Mouse (Mus musculus): ENCODE measurements around the gene Rabep2. TPM values are rescaled to one million over a fixed set of nuclear protein-coding genes. Genes with fewer than 3 reads are reported as not detected.
"Not testable (repeated sequence)": the region's sequence is repeated elsewhere in the genome, so short reads cannot be mapped to it uniquely, and the experiment has no call there.

Gene Rabep2
- total RNA-seq, 2 experiments from 2014 or later = 52.1 to 63.2 TPM

DNA sequence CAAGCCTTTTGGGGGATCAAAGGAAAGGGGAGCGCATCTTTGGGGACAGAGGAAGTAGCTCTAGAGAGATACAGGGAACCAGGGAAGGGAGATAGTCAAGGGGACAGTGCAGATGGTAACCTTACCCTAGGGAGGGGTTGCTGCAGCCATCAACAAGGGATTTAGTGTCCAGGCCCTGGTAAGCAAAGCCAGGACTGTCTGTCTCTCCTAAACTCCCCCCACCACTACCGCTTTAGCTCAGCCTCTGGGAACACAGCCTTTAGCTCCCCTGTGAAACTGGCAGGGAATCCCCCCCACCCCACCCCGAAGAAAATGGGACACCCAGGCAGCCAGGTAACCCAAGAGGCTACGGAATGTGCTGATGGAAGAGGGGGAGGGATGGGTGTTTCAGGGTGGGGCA, 35.0 kb downstream of the Rabep2 start:
- DNase-seq (ENCODE audit: low spot score in 2 of 2) = no peak

DNA sequence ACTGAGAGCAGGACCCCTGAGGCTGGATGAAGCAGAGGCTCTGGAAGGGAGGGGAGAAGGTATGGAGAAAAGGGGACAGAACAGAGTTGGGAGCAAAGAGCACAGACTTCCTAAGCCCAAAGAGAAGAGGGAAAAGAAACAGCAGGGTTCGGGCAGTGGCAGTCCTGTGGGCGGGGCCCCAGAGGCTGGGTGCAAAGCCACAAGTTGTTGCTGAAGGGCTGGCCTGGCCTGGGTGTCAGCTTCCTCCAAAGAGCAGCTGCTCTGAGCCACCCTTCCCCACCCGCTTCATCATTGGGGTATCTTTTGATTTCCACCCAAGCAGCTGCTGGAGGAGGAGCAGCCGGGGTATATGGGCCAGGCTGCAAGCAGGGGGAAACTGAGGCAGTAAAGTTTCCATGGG, 35.6 kb downstream of the Rabep2 start:
- no peak for DNase-seq (ENCODE audit: low spot score in 2 of 2)

DNA sequence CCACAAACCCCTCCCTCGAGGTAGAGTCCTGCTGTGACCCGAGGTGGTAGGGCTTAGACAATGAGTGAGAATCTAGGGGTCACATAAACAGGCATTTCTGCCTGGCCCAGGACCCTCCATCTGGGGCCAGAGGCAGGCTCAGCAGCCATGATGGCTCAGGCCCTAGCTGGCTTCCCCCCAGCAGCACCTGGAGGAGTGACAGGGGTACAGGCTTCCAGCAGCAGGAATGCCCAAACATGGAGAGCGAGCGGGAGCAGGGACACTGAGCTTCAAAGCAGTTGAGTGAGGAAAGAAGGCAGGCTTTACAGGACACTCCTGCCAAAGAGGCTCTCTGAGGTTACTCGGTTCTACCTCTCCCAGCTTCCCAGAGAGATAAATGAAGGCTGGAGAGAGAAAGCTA, 36.3 kb downstream of the Rabep2 start:
- no peak for DNase-seq (ENCODE audit: low spot score in 2 of 2)

DNA sequence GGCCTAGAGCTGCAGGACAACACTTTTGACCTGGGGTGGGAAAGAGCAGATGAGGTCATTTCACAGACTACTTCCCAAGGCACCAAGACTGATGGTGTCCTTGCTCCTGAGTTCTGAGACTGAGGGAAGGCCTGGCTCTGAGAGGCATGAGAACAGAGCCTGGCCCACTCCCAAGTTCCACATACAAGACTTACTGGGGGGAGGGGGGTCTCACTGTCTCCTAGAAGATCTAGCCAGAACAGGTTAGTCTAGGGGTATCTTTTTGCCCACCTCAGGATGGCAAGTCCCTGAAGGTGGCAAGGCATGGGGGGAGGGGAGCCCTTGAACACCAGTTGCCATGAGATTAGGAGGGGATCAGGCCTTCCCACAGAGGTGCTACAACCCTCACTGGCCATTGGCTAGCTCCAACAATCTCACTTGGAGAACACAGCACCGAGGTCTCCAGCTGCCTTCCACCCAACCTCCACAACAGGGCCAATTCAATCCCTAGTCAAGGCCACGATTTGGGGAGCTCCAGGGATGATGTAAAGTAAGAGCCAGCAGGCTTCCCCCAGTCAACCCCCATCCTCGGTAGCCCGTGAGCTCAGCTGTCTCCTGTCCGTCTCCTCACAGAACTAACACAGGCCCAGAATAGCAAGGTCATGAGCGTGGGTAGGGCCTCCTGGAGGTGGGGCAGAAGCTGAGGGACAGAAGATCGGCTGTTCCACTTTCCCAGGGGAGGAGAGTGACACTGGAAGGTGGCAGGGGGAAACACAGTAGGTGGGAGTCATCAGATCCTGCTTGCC, 36.9 kb downstream of the Rabep2 start:
- no peak for DNase-seq (ENCODE audit: low spot score in 2 of 2)

DNA sequence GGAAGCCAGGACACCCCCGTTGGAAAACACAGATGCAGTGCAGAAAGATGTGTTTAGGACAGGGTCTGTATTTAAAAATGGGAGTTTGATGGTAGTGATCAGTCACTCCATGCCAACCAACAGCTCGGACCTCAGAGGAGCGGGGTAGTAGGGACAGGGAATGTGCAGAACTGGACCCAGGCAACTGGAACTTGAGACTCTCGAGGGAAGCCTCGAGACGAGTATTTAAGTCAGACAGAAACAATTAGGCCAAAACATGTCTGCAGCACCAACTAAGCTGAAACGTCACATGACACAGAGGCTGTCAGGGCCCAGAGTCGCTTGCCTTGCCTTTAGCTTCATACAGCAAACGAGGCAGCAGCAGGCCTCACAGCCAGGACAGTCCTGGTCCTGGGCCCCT, 37.6 kb downstream of the Rabep2 start:
- no peak for DNase-seq (ENCODE audit: low spot score in 2 of 2)

DNA sequence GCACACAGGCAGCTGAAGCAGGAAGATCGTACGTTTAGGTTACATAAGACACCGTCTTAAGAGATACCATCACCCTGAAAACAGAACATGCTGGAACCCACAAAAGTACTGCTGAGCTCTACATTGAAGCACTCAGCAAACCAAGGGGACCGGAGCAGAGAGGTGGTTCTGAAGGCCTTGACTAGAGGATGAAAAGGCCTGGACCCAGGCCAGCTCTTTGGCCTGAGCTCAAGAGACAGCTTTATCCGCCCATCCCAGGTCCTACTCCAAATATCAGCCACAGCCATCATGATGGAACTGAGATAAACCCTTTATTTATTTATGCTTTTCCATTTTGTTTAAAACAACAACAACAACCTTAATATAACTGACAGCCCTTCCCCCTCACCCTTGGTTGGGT, 38.1 kb downstream of the Rabep2 start:
- DNase-seq (ENCODE audit: low spot score in 2 of 2) = no peak

DNA sequence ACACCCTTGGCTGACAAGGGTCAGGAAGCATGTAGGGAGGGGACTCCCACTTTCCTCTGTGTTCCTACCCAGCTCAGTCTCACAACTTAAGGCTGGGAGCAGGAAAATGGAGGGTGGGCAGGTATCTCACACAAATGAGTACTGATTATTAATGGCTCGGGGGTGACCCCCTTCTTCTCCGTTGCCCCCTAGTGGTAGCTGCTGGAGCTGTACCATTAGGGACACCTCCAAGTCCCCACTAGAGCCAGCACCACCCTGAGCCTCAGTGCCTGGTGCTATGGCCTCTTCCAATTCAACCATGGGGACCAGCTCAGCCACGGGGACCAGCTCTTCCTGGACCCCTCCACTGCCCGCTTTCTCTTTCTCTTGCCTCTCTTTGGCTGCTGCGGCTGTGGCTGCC, 38.7 kb downstream of the Rabep2 start:
- DNase-seq (ENCODE audit: low spot score in 2 of 2) = no peak

DNA sequence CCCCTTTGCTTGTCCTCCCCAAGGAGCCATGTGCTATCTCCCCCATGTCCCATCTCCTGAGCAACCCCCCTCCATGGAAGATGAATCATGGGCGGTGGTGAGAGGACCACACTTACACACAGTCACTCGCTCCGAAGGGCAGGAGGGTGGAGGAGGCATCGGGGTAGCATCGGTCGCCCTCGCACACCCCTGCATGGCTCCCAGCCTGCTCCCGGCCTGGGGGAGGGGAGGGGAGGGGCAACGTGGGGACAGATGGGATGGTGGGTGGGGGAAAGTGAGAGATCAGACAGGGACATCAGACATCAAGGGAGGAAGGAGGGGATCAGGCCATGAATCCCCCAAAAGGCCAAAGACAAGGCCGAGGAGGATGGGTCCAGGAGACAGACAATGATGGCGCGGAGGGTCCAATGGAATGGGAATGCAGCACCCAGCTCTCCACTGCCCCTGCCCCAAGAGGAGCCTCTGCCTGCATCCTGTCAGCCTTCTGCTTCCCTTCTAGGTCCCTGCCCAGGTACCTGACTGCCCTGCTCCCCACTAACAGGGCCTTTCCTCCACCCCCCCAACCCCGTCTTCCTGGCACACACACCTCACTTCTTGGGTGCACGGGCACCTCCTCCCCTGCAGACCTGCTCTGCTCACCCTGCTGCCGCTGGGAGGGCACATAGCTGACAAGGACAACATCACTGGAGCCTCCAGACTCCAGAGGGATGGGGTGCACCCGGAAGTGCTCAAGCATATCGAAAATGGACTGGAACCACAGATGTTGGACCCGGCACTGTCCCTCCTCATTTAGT, 39.5 kb downstream of the Rabep2 start:
- no peak for DNase-seq (ENCODE audit: low spot score in 2 of 2)

DNA sequence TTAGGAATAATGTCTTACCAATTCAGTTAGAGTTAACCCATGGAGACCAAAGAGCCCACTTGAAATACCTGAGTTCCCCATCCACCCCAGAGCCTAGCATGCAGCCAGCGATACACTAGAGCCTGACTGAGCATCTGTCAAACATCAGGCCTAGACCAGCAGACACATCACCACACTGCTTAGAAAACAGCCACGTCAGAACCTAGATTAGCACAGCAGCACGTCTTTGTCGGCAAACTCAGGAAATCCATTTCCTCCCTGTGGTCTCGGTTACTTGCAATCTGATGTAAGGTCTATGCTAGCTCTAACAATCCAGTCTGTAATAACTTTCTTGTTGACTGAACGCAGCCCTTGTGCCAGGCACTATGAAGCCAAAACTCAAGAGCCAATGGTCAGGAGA, 41.5 kb downstream of the Rabep2 start:
- no peak for DNase-seq (ENCODE audit: low spot score in 2 of 2)

DNA sequence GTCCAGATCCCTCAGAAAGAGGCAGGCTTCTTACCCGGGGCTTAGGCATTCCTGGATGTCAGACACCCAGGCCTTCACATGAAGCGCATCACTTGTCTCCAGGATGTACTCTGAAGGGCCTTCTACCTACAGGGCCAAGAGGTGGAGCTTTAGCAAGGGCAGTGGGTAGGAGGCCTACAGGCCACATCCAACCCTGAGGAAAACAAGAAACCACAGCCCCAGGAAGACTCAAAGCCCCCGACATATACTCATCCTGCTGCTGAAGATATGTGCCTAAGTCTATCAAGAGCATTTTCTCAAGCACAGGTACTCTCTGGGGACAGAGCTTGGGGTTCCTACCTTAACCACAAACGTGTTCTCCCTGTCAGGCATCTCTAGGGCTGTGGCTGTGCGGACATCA, 42.8 kb downstream of the Rabep2 start:
- no peak for DNase-seq (ENCODE audit: low spot score in 2 of 2)

DNA sequence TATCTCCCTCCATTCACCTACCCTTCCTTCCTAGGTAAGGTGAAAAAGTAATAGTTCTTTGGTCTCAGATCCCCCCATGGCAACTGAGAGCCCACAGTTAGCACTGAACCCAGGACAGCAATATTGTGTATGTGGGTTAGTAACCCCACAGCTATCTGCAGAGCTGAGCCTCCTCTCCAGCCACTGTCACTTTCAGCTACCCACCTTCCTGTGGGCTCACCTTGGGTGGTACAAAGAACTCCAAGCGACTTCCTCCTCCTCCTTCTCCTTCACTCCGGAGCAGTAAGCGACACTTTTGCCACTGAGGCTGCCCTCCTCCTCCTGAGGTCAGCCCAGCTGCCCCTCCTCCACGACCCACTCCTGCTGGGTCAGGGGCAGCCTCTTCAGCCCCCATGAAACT, 43.3 kb downstream of the Rabep2 start:
- no peak for DNase-seq (ENCODE audit: low spot score in 2 of 2)

DNA sequence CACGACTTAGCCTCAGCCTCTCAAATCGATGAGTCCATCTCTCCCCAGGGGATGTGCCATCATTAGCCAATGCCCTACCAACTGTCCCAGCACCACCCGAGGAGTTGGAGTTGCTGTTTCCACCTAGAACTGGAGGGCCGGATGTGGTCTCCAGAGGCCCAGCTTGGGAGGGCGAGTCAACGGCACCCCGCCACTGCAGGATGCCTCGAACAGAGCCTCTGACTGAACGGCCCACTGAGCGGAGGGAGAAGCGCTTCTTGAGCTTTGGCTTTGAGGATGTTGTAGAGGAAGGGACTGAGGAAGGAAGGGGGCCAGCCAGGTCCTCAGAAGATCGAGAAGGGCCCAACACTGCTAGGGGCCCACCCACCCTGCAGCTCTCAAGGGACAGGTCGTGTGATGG, 43.7 kb downstream of the Rabep2 start:
- no peak for DNase-seq (ENCODE audit: low spot score in 2 of 2)

DNA sequence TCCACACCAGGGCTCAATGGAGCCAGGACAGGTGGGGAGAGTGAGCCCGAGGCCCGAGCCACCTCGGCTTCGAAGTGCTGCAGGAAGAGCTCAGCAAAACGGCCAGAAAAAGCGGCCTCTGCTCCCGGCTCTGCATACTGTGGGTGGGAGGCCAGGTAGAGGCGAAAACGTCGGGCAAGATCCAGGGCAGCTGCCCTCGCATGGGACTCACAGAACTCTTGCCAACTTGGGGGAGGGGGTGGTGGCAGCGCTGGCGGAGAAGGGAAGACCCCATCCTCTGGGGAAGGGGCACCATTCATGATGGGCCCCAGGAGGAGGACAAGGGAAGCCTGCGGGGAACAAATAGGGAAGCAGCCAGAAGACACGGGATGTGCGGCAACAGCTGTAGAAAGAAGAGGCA, 44.2 kb downstream of the Rabep2 start:
- DNase-seq (ENCODE audit: low spot score in 2 of 2) = no peak

DNA sequence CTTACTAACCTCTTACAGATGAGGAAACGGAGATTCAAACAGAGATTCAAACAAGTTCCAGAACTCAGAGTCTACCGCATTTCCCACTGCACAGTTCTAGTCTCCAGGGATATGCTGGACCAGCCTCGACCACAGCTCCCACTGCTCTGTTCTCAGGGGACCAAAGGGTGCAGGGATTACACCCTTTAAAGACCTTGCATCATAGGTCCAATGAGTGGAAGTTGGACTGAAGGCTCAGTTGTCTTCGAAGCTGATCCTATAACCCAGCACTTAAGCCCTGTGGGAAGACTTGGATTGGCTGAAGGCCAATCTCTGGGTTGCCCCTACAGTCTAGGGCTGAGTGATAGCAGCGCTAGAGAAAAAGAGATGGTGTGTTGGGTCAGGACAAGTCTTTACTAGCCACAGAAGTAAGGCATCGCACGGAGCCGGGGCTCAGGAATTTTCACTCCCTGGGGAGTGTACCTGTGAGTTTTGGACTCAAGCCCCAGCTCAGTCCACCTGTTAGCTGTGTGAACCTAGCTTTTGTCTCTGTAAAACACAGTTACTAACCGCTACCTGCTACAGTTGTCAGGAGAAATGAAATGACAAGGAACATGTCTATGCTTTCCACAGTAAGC, 45.0 kb downstream of the Rabep2 start:
- DNase-seq (ENCODE audit: low spot score in 2 of 2) = no peak

DNA sequence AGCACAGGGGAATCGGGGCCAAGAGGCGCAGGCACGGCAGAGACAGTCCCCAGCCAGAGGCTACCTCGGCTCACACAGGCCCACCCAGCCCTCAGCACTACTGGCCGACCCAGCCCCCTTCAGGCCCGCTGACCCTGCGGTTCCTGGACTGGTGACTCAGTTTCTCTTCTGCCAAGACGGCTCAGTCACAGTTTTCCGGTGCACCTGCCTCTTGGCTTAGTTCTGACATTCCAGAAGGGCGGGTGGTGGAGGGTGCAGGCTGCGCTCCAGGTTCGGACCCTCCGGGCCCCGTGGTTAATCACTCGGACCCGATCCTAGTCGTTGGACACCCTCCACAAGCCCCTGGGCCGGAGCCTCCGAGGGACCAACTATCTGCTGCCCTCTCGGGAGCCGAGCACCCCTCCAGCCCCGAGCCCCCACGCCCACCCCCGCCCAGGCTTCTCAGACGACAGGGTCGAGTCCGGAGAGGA, 46.0 kb downstream of the Rabep2 start:
- no peak for DNase-seq (ENCODE audit: low spot score in 2 of 2)

DNA sequence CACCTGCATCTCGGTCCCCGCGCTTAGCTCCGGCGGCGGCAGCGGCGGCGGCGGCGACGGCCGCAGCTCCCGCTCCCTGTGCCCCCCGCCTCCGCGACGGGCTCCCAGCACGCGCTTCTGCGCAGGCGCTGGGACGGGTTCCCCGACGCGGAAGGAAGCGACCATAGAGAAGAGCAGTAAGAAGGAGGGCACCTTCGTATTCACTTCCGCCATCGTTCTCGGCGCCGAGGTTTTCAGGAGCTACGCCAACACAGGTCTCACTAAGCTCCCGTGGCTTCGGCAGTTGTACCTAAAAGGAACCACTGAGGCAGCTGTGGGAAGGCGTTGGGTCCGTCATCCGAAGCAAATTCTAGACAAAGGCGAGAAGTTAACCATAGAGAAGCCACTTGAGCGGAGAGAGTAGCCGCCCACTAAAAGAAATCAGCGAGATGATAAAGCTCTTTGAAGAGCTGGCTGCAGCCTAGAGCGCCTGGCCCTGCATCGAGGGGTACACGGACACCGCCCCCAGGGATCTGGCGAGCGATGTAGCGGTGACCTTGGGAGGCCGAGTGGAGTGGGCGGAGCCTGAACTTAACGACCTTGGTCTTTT, 46.5 kb downstream of the Rabep2 start, which contains the start of gene Sh2b1:
Sh2b1 (minus strand) TSS at position 432 of the 589 bp plus-strand sequence.
- DNase-seq (ENCODE audit: low spot score in 2 of 2) = peak; percentile 62 to 78

DNA sequence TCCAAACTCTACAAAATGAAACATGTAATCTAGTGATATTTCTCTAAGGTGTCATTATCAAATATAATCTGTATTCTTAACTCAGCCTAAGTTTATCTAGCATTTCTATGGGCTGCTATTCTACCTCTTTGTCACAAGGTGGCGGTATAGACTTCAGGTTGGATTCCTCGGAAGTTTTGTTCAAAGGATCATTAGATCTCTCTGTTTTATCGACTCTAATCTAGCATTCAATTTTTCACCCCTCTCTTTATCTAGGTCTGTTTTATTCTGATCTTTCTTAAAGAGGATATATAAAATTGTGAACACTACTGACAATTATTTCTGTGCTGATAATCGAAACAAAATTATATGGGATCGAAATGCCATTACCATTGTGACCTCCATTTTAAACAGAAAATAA, 53.1 kb downstream of the Rabep2 start:
- no peak for DNase-seq (ENCODE audit: low spot score in 2 of 2)

DNA sequence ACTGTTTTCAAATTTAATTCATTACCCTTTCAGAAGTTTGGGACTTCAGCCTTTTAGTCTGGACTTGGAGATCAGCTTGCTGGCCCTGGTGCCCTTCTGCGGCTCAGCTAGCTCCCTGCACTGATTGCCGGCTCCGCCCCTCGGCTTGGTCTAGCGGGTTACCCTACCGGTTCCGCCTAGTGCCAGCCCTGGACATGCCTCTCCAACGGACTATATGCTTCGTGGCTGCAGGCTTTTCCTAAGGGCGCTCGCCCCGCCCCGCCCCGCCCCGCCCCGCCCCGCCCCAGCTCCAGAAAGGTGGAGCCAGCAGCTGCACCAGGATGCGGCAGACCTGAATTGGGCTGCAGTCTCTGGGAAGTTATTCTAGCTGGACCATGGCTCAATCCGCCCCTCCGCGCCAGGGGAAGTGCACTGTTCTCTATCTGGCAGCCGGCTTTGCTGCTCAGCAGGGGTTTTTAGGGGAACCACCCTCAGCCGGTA, 53.9 kb downstream of the Rabep2 start:
- DNase-seq (ENCODE audit: low spot score in 2 of 2) = peak; percentile 68 to 78

DNA sequence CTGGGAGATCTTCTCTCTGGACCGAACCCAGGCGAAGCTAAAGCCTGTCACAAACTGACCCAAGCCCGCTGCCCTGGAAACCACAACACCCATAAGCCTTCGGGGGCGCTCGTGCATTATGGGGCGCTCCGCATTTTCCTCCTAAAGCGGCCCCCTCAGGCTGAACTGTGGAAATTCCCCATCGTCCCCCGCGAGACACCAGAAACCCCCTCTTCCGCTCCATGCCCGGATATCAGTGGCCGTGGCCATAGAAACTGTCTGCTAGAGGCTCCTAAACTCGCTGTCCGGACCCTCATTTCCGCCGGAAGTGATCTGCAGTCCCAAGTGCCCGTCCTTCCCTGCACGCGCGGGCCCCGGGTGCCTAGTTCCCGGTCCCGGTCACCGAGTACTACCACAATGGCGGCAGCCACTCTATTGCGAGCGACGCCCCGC, 58.5 kb downstream of the Rabep2 start, which contains the start of gene Tufm:
Tufm (plus strand) TSS at position 310 of the 432 bp plus-strand sequence.
- peak; percentile 79 to 91 for DNase-seq (ENCODE audit: low spot score in 2 of 2)

DNA sequence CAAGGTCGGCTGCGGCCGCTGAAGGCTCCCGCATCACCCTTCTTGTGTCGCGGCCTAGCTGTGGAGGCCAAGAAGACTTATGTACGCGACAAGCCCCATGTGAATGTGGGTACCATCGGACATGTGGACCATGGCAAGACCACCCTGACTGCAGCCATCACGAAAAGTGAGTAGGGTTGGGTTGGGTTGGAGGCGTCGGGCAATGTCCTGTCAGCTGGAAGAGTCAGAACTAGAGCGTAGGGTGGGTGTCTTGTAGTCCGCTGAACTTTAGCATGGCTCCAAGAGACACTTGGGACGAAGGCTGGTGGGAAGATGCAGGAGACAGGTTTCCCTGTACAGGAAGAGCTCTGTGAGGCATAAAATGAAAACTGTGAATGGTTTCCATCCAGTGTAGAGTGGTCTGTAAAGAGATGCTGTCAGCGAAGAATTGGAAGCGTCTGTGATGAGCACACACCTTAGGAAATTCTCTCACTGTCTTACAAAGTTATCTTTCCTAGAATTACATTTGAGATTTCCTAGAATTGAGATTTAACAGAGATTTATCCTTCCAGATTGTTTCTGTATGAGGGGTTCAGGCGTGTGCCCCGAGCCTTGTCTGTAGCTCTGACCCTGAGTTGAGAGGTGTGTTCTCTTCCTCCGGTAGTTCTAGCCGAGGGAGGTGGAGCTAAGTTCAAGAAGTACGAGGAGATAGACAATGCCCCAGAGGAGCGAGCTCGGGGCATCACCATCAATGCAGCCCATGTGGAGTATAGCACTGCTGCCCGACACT, 59.2 kb downstream of the Rabep2 start:
- not testable (repeated sequence) for DNase-seq (ENCODE audit: low spot score in 2 of 2)

Data from adrenal gland, postnatal 4 days (tissue).